Mouse (Mus musculus) gastrocnemius, adult 8-10 months (tissue): Measurements from ENCODE around the gene Ndel1. TPM values are rescaled to one million over a fixed set of nuclear protein-coding genes. Genes with fewer than 3 reads are reported as not detected.

Experiments used
- DNase-seq, 2 experiments: peaks; one replicate each; pipeline ENCODE4 v3.0.0; 2022; ENCODE audit warnings: low spot score in 2 of 2
- total RNA-seq, 4 experiments: library from RNA; stranded (reverse); gene quantifications; 2 replicates each; pipeline ENCODE4 v1.2.4; 2022

Ndel1 gene
- total RNA-seq, 4 experiments from 2014 or later = 70.5 to 96.6 (median 85.7) TPM

DNA sequence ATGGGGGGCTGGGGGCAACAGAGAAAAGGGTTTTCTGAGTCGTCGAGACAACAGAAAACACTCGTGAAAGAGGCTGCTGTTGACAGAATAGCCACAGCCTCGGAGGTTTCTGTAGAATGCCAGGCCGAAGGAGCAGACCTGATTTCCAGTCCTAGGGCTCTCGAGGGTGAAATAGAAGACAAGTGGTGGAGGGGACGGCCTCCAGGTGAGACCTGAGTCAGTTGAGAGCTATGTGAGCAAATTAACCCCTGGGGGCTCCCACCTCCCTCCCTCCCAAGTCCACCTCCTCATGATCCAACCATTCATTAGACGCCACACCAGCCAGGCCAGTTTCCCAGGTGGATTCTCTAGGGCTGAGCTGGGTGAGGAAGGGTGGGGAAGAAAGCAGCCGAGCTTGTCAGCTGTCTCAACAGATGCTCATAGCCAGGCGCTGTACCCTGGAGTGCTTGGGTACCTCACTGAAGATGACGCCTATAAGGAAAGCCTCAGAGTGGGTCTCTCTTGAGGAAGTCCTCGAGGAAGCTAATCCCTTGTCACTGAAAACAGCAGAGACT, 22.3 kb upstream of the Ndel1 start:
- DNase-seq = no peak

DNA sequence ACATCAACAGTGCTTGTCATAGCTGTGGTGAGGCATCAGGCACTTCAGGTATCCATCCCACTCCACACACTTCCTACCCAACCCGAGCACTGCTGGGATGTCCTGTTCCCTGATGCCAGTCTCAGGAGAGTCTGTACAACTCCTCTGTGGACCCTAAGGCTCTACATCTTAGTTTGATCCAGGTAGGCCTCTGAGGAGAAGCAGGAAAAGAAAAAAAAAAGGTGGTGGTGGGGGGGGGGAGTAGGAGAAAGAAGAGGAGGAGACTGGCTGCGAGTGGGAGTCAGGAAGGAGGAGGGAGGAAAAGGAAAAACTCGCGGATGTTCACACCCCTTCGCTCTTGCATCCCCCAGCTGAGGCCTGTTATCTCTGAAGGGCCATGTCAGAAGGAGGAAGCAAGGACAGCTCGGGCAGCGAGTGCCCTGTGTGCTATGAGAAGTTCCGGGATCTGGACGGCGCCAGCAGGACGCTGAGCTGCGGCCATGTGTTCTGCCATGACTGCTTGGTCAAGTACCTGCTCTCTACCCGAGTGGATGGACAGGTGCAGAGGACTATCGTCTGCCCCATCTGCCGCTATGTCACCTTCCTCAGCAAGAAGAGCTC, 20.7 kb upstream of the Ndel1 start:
- DNase-seq = no peak

- no peak for DNase-seq
These were observed 20.2 kb upstream of the Ndel1 start for GRCm38 (mm10) chr11:68891823-68892222.

GRCm38 (mm10) chr11:68890625-68891024, 19.0 kb upstream of the Ndel1 start:
- DNase-seq = no peak

DNA sequence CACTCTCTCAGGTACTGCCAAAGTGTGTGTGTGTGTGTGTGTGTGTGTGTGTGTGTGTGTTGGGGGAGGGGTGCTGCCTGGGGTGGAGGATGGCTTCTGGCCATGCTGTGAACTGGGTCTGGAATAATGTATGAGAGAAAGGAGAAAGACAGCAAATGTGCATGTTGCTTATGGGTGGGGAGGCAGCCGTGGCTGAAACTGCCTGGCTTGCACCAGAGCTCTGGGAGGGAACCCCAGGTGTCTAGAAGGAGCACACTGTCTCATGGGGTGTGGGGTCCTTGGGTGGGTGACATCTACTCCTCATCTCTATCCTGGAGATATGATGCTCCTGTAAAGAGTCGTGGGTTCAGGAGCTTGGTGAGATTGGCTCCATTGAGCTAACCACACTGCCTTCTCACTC, 17.0 kb upstream of the Ndel1 start:
- no peak for DNase-seq

- no peak for DNase-seq
These were observed 16.6 kb upstream of the Ndel1 start, which contains the start of gene Rnf222 for GRCm38 (mm10) chr11:68888253-68888652. Gene Rnf222, plus strand, starts transcription at chr11:68888553.

GRCm38 (mm10) chr11:68886091-68886490, 14.4 kb upstream of the Ndel1 start:
- DNase-seq = no peak

DNA sequence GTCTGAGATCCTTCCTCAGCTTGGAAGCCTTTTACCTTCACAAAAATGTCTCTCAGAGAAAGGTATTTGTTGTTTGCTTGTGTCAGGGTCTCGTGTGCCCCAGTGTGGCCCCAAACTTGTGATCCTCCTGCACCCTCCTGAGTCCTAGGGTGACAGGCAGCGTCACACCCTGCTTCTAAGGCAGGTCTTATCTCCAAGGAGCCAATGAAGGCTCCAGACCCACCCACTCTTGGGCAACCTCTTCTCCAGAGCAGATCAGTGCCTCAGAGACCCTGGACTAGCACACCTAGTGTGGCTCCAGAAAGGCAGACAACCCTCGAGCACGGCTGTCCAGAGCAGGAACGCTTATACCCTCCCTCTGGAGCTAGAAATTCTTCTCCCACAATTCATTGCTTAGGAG, 12.7 kb upstream of the Ndel1 start:
- no peak for DNase-seq

DNA sequence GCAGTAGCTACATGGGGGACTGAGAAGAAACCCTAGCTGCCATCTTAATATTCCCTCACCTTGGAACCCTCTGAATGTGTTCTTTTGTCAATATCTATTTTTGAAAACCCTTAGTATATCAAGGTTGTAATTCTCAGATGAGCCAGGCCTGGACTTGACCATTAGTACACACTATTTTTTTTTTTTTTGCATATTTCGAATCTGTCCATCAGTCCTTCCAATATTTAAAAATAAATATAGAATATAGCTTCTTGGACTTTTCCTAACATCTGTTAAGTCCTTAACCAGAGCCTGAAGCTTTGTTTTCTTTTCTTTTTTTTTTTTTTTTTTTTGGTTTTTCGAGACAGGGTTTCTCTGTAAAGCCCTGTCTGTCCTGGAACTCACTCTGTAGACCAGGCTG, 12.2 kb upstream of the Ndel1 start:
- no peak for DNase-seq

DNA sequence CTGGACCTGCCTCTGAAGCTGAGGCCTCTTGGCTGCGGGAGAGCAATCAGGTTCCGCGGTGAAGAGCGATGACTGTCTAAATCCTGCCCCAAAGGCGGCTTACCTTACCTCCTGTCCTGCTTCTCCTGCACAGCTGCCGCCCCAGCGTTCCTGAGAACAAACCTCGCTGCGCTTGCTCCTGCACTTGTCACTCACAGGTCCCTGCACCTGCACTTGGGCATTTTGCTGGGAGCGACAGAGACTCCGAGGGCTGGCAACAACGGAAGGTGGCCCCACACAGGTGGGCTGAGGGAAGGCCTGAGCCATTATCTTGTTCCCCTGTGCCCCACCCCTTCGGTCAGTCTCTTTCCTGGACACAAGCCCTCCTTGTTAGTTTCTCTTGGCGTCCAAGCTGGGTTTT, 10.4 kb upstream of the Ndel1 start:
- DNase-seq = no peak

GRCm38 (mm10) chr11:68878811-68879210, 7.2 kb upstream of the Ndel1 start:
- DNase-seq = no peak

DNA sequence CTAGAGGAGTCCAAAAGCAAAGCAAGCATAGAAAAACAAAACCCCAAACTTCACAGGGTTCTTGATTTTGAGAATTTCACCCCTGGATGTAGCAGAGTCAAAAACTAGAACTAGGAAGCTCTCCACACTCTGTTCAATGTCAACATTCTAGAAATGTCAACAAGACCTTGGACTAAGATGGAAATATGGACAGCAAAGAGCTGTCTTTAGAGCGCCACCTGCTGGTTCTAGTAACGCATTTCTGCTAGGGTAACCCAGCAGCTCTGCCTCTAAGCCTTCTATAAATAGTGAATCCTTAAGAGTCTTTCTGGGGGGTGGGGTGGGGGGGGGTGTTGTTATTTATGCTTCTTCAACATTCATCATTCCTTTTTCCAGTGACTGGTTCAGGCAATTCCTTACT, 3.2 kb upstream of the Ndel1 start:
- DNase-seq = no peak

DNA sequence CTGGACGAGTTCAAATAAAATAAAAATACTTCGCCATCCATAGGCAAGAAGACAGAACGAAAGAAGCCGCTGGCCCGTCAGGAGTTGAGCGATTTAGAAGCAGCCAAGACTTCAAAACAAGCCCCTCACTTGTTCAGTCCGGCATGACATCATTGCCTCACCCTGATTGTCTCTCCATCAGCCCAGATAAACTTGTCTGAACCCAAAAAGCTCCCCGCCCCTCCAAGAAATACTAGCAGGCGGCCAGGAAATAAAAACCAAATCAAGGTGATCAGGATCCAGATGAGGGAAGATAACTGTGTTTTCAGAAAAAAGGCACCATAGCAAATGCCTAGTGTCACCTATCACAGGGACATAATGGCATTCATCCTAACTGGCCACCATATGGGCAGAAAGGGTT, 381 bp downstream of the Ndel1 start:
- no peak for DNase-seq

- peak; percentile 70 to 83 for DNase-seq
These were observed 7.0 kb downstream of the Ndel1 start for GRCm38 (mm10) chr11:68864544-68865189.

DNA sequence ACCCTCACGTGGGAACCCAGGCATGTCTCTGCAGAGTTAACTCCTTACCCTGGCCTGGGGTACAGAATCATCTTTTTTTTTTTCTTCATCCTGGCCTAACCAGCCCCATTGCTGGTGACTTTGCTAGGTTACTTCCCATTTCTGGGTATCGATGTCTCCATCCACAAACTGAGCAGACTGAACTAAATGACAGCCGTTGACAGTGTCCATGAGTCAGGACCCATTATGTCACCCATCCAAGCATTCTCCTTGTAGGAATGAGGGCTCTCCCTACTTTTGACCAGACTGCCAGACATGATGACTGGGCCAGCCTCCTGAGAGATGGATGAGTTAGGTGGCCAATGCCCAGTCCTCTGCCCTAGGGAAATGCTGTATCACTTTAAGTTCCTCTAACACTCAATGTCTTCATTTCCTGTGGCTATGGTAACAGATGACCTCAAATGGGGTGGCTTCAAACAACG, 8.0 kb downstream of the Ndel1 start:
- no peak for DNase-seq

GRCm38 (mm10) chr11:68862260-68862659, 9.4 kb downstream of the Ndel1 start:
- DNase-seq = no peak

- DNase-seq = no peak
These were observed 11.6 kb downstream of the Ndel1 start for GRCm38 (mm10) chr11:68859943-68860593.

DNA sequence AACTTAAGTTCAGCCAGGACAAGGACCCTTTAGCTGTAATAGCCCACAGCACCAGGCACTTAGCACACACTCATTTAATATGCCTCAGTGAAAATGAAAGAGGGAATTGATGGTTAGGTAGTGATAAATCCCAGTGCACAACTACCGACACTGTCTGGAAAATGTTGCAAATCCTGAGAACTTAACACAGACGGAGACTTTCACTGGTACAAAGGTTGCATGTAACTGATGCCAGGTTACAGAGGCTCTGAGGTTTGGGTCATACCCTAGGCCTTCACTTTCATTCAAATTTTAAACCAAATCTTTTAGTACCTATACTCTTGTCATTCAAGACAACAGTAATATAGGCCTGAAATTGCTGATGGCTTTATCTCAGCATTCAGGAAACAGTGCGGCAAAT, 14.3 kb downstream of the Ndel1 start:
- no peak for DNase-seq

DNA sequence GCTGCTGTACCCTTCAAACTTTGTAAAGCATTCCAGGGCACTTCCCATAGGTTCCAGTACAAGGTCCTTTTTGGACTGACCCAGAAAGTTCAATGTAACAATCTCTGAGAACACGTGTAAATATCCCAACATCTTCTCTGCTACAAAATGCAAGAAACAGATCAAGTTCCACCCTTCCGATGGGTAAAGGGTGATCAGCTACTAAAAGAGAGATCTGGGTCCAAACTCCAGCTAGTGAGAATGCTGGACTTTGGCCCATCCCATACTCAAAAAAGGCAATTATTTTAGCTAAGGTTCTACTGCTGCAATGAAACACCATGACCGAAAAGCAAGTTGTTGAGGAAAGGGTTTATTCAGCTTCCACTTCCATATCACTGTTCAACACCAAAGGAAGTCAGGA, 17.0 kb downstream of the Ndel1 start:
- no peak for DNase-seq

- peak in 1 of 2 experiments; percentile 17 for DNase-seq
These were observed 17.9 kb downstream of the Ndel1 start for GRCm38 (mm10) chr11:68853611-68854401.

DNA sequence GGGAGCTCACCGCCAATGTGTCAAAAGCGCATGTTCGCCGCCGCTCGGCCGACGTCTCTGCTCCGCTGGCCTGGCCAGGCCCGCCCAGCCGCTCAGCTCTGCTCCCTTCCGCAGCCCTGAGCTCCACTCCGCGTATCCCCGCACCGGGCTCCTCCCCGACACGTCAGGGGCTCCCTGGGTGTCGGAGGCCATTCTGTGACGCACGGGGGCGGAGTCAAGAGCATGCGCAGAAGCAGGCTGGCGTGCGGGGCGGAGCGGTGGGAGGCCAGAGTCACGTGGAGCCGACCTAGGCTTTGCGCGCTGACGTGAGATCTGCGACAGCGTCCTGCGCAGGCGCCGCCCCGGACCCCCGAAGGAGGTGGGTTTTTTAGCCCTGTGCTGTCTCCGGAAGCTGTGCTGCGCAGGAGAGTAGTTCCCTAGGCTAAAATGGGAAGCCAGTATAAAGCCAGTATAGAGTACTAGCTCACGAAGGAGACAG, 18.7 kb downstream of the Ndel1 start:
- peak; percentile 99 for DNase-seq
